Mouse (Mus musculus): ENCODE results near the gene Cd47.

Cd47 gene

DNA sequence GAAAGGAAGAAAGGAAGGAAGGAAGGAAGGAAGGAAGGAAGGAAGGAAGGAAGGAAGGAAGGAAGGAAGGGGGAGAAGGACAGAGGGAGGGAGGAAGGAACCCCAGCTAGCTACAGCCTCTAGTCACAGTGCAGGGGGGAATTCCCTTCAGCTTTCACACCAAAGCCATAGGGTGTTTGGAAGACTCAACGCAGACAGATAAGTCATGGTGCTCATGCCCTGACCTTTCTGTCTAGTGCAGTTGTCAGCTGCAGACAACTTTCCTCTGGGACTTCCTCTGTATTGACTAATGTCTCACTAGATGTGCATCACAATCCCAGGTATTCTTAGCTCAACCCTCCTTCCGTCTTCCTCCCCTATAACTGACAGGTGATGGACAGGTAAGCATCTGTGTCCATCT lies 3.4 kb upstream of the Cd47 start:
- H3K4me1 ChIP-seq (replicated peaks; ENCODE audit: low read depth, low read length), result peaks cover 39% of the 10 kb centered on the region
- H3K4me3 ChIP-seq (replicated peaks; ENCODE audit: low read length), result no peak overlapping the region
- H3K27me3 ChIP-seq (ENCODE audit: insufficient read depth, low read length), result peaks cover 25% of the 10 kb centered on the region
- no peaks in the 10 kb centered on the region for H3K9me3 ChIP-seq (ENCODE audit: low read length)
- TF ChIP-seq CTCF (conservative IDR thresholded peaks at IDR 0.05; ENCODE audit: low read length) (no peak), NANOG (IDR thresholded peaks at IDR 0.05; ENCODE audit: borderline replicate concordance, low read length) (no peak), POU5F1 (IDR thresholded peaks at IDR 0.05; ENCODE audit: borderline replicate concordance, low read length) (no peak)
- no peaks in the 10 kb centered on the region for H3K36me3 ChIP-seq (ENCODE audit: insufficient read depth, low read length)

DNA sequence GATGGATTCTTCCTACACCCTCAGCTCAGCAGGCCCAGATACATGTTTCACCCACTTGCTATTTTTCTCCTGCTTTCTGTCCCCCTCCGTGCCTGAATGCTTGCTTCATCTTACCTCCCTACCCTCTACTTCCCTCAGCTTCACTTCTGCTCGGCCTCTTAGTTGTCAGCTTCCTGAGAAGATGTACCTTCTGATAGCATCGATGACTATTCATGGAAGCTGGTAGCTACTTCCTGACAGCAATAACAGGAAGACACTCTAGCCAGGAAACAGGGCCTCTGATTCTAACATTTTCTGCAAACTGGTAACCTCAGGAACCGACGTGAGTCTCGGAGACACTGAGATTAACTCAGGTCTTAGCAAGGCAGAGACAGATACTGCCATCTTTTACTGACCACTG lies 1.5 kb upstream of the Cd47 start:
- TF ChIP-seq CTCF (conservative IDR thresholded peaks at IDR 0.05; ENCODE audit: low read length), result no peak
- TF ChIP-seq NANOG (IDR thresholded peaks at IDR 0.05; ENCODE audit: borderline replicate concordance, low read length), result no peak
- no peak for TF ChIP-seq POU5F1 (IDR thresholded peaks at IDR 0.05; ENCODE audit: borderline replicate concordance, low read length)
- Histone ChIP-seq H3K4me1 (replicated peaks; ENCODE audit: low read depth, low read length) (peaks cover 40% of the 10 kb centered on the region), H3K9me3 (ENCODE audit: low read length) (no peaks in the 10 kb centered on the region), H3K36me3 (ENCODE audit: insufficient read depth, low read length) (no peaks in the 10 kb centered on the region), H3K27me3 (ENCODE audit: insufficient read depth, low read length) (peaks cover 25% of the 10 kb centered on the region), H3K4me3 (replicated peaks; ENCODE audit: low read length) (no peak overlapping the region)

DNA sequence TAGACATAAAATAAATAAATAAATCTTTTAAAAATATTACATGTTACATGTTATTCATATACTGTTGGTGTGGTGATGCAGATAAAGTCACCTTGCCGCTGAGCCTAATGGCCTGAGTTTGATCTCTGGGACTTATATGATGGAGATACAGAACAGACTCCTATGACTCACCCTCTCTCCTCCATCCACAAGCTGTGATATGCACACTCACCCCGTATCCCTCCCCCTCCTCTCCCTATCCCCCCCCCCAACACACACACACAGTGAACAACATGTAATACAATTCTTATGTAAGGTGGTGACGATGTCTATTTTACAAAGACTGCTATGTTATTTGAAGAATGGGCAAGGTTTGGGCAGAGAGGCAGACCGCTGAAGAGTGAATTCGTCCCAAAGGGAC lies 663 bp downstream of the Cd47 start:
- Histone ChIP-seq H3K9me3 (ENCODE audit: low read length) (no peaks in the 10 kb centered on the region), H3K4me3 (replicated peaks; ENCODE audit: low read length) (no peak overlapping the region), H3K4me1 (replicated peaks; ENCODE audit: low read depth, low read length) (peaks cover 54% of the 10 kb centered on the region), H3K36me3 (ENCODE audit: insufficient read depth, low read length) (no peaks in the 10 kb centered on the region), H3K27me3 (ENCODE audit: insufficient read depth, low read length) (peaks cover 28% of the 10 kb centered on the region)
- TF ChIP-seq POU5F1 (IDR thresholded peaks at IDR 0.05; ENCODE audit: borderline replicate concordance, low read length) (no peak), CTCF (conservative IDR thresholded peaks at IDR 0.05; ENCODE audit: low read length) (no peak), NANOG (IDR thresholded peaks at IDR 0.05; ENCODE audit: borderline replicate concordance, low read length) (no peak)

DNA sequence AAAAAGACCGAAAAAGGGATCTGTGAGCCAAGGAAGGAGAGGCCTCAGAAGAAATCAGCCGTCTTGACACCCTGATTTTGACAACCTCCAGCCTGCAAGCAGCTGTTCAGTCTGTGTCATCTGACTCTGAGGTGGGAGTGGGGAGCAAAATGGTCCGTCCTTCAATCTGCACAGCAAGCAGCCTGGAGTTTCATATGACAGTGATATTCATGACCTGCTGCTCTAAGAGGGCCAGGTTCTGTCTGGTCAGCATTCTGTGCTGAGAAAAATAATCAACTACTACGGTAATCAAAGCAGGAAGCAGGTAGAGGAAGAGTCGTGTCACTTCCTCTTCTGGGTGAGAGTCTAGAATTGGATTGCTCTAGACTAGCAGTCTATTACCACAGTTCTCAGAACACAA lies 1.1 kb downstream of the Cd47 start:
- TF ChIP-seq NANOG (IDR thresholded peaks at IDR 0.05; ENCODE audit: borderline replicate concordance, low read length), result no peak
- no peak for TF ChIP-seq POU5F1 (IDR thresholded peaks at IDR 0.05; ENCODE audit: borderline replicate concordance, low read length)
- no peak for TF ChIP-seq CTCF (conservative IDR thresholded peaks at IDR 0.05; ENCODE audit: low read length)
- Histone ChIP-seq H3K36me3 (ENCODE audit: insufficient read depth, low read length) (no peaks in the 10 kb centered on the region), H3K4me1 (replicated peaks; ENCODE audit: low read depth, low read length) (peaks cover 53% of the 10 kb centered on the region), H3K4me3 (replicated peaks; ENCODE audit: low read length) (no peak overlapping the region), H3K27me3 (ENCODE audit: insufficient read depth, low read length) (peaks cover 31% of the 10 kb centered on the region), H3K9me3 (ENCODE audit: low read length) (no peaks in the 10 kb centered on the region)

DNA sequence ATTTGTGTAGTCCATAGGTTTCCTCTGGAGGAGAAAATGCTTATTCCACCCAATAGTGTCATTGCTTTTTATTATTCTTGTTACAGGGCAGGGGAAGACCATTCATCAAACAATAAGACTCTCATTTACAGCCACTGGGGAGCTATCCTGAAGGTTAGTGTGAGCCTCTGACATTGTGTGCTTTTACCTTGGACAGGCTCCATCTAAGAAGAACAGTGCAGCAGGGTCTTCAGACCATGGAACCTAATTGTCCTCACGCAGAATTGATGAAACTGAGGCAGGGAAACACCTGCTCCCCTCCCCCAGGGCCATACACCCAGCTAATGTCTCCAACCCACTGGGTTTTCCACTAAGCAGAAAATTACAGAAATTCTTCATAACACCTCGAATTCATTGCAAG lies 2.7 kb downstream of the Cd47 start:
- no peak overlapping the region; the same call in 1 of the 2 replicates for H3K4me3 ChIP-seq (replicated peaks; ENCODE audit: low read length)
- H3K27me3 ChIP-seq (ENCODE audit: insufficient read depth, low read length), result peaks cover 38% of the 10 kb centered on the region
- peaks cover 63% of the 10 kb centered on the region for H3K4me1 ChIP-seq (replicated peaks; ENCODE audit: low read depth, low read length)
- H3K36me3 ChIP-seq (ENCODE audit: insufficient read depth, low read length), result no peaks in the 10 kb centered on the region
- no peak for TF ChIP-seq NANOG (IDR thresholded peaks at IDR 0.05; ENCODE audit: borderline replicate concordance, low read length)
- TF ChIP-seq CTCF (conservative IDR thresholded peaks at IDR 0.05; ENCODE audit: low read length), result no peak
- no peak for TF ChIP-seq POU5F1 (IDR thresholded peaks at IDR 0.05; ENCODE audit: borderline replicate concordance, low read length)
- no peaks in the 10 kb centered on the region for H3K9me3 ChIP-seq (ENCODE audit: low read length)

DNA sequence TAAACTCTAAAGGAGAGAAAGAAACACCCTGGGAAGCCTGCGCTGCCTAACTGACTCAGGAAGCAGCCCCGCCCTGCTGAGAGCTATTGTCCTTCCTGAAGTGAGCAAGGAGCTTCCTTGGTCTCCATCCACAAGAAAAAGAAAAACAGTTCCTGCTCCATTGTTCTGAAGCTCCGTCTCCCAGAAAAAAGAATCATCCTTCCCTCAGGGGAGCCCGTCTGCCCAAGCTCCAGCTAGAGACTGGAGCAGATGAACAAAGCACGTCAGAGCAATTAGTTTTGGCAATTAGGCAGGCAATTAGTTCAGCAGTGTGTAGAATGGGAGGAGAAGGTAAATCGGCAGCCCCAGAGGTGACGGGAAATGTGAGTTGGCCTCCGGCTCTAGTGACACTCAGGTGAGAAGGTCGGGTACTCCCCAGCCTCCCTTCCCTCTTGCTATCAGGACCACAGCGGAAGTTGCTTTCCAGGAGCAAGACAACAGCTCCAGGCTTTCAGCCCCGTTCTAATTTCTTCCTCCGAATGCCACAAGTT lies 3.7 kb downstream of the Cd47 start:
- Histone ChIP-seq H3K4me1 (replicated peaks; ENCODE audit: low read depth, low read length) (peaks cover 69% of the 10 kb centered on the region), H3K9me3 (ENCODE audit: low read length) (no peaks in the 10 kb centered on the region), H3K27me3 (ENCODE audit: insufficient read depth, low read length) (peaks cover 34% of the 10 kb centered on the region), H3K4me3 (replicated peaks; ENCODE audit: low read length) (peak overlapping the region; percentile 56), H3K36me3 (ENCODE audit: insufficient read depth, low read length) (no peaks in the 10 kb centered on the region)
- TF ChIP-seq CTCF (conservative IDR thresholded peaks at IDR 0.05; ENCODE audit: low read length) (no peak), NANOG (IDR thresholded peaks at IDR 0.05; ENCODE audit: borderline replicate concordance, low read length) (peak; percentile 86), POU5F1 (IDR thresholded peaks at IDR 0.05; ENCODE audit: borderline replicate concordance, low read length) (no peak)

DNA sequence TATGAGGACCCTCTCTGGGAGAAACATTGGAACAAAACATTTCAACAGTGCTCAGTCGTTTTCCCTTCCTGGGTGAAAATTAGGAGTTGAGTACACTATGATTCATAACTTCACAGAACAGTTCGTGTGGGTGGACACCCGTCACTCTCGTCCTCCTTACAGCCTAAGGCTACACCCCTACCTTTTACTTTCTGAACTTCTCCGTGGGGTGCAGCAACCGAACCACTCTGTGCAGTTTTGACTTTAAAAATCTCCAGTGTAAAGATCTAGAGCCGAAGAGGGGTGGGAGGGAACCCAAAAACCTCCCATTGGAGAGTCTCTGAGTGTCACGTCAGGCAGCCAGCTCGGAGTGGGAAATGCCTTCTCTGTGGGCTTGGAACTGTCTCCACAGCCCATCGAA lies 6.6 kb downstream of the Cd47 start:
- Histone ChIP-seq H3K4me3 (replicated peaks; ENCODE audit: low read length) (no peak overlapping the region), H3K9me3 (ENCODE audit: low read length) (no peaks in the 10 kb centered on the region), H3K4me1 (replicated peaks; ENCODE audit: low read depth, low read length) (peaks cover 61% of the 10 kb centered on the region), H3K27me3 (ENCODE audit: insufficient read depth, low read length) (peaks cover 35% of the 10 kb centered on the region), H3K36me3 (ENCODE audit: insufficient read depth, low read length) (no peaks in the 10 kb centered on the region)
- TF ChIP-seq POU5F1 (IDR thresholded peaks at IDR 0.05; ENCODE audit: borderline replicate concordance, low read length) (no peak), NANOG (IDR thresholded peaks at IDR 0.05; ENCODE audit: borderline replicate concordance, low read length) (no peak)

DNA sequence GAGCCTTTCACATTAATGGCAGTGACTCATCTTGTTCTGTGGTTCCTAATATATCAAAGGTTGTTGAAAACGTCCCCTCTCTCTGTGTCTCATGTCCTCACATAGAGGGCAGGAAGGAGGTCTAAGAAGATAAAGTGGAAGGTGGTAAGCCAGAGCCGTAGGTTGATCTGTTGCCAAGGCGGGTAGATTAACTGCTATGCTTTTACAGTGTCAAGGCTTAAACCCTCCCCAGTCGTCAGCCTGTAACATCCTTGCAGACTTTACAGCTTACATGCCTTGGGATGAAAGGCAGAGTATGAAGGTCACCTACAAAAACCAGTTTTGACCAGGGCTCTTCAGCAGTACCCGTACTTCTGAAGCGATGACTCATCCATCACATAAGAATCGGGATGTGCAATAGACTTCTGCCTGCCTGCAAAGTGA lies 7.1 kb downstream of the Cd47 start:
- Histone ChIP-seq H3K9me3 (ENCODE audit: low read length) (no peaks in the 10 kb centered on the region), H3K27me3 (ENCODE audit: insufficient read depth, low read length) (peaks cover 35% of the 10 kb centered on the region), H3K36me3 (ENCODE audit: insufficient read depth, low read length) (no peaks in the 10 kb centered on the region), H3K4me3 (replicated peaks; ENCODE audit: low read length) (no peak overlapping the region), H3K4me1 (replicated peaks; ENCODE audit: low read depth, low read length) (peaks cover 56% of the 10 kb centered on the region)
- TF ChIP-seq NANOG (IDR thresholded peaks at IDR 0.05; ENCODE audit: borderline replicate concordance, low read length) (no peak), CTCF (conservative IDR thresholded peaks at IDR 0.05; ENCODE audit: low read length) (no peak), POU5F1 (IDR thresholded peaks at IDR 0.05; ENCODE audit: borderline replicate concordance, low read length) (no peak)

DNA sequence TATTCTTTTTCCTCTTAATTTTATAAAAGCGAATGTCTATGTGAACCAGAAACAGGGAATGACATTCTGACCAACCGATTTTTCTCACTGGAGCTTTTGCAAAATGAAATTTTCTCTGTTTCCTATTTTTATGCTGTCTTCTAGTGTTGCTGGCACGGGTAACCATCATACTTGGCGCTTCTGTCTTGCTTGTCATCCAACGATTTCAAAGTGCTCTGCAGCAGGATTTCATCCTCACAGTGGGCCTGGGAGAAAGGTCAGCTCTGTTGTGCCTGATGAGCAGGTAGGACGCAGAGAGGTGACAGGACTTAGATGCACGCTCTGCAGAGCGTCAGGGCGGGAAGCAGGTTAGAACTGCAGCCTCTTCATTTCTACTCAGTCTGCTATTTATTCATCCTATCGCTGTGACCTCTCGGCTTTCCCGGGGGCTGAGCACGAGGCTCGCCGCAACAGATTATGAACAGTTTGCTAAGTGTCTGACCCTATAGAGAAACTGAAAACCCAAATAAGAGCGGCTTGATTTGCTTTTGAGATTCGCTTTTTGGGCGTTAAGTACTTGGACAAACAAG lies 7.6 kb downstream of the Cd47 start:
- H3K4me1 ChIP-seq (replicated peaks; ENCODE audit: low read depth, low read length), result peaks cover 51% of the 10 kb centered on the region
- H3K4me3 ChIP-seq (replicated peaks; ENCODE audit: low read length), result peak overlapping the region; percentile 23; the same call in 1 of the 2 replicates
- H3K36me3 ChIP-seq (ENCODE audit: insufficient read depth, low read length), result no peaks in the 10 kb centered on the region
- H3K27me3 ChIP-seq (ENCODE audit: insufficient read depth, low read length), result peaks cover 35% of the 10 kb centered on the region
- TF ChIP-seq CTCF (conservative IDR thresholded peaks at IDR 0.05; ENCODE audit: low read length), result no peak
- no peak for TF ChIP-seq NANOG (IDR thresholded peaks at IDR 0.05; ENCODE audit: borderline replicate concordance, low read length)
- no peak for TF ChIP-seq POU5F1 (IDR thresholded peaks at IDR 0.05; ENCODE audit: borderline replicate concordance, low read length)
- H3K9me3 ChIP-seq (ENCODE audit: low read length), result no peaks in the 10 kb centered on the region

Measured in E14TG2a.4 (cell line).